Mouse (Mus musculus): ENCODE results near the gene Dcst1. TPM values are rescaled to one million over a fixed set of nuclear protein-coding genes. Genes with fewer than 3 reads are reported as not detected.

The Dcst1 gene
- polyA plus RNA-seq, 1 experiment from 2014 or later: 1.3 TPM

- in situ Hi-C loops (cut with MboI; ENCODE audit: low pct_unique_long_range_greater_than_20kb): no loop called here
- TF ChIP-seq CTCF (IDR thresholded peaks at IDR 0.05): no peak
- ATAC-seq (no peak), DNase-seq (ENCODE audit: low read depth, low spot score) (no peak)
- ChIA-PET CTCF (interaction anchor here (2.4 kb wide), 1 partner anchor 11 kb away, joined by 11 read pairs; no protein-coding TSS in a partner anchor), POLR2A (no interaction called here)
- peaks cover 27% of the 10 kb centered on the region for H3K27me3 ChIP-seq
Measured at GRCm38 (mm10) chr3:89367338-89367737, 2.3 kb upstream of the Dcst1 start.

GRCm38 (mm10) chr3:89365486-89366414 lies 697 bp upstream of the Dcst1 start:
- no peak for TF ChIP-seq CTCF (IDR thresholded peaks at IDR 0.05)
- in situ Hi-C loops (cut with MboI; ENCODE audit: low pct_unique_long_range_greater_than_20kb): no loop called here
- H3K27me3 ChIP-seq: peaks cover 27% of the 10 kb centered on the region
- ChIA-PET POLR2A (interaction anchor here (0.7 kb wide), 1 partner anchor 10 kb away, joined by 3 read pairs; no protein-coding TSS in a partner anchor), CTCF (interaction anchor here (0.6 to 1.4 kb wide), 3 partner anchors 11 to 138 kb away, joined by 3 to 10 read pairs (median 6); no protein-coding TSS in a partner anchor)
- ATAC-seq: no peak
- no peak for DNase-seq (ENCODE audit: low read depth, low spot score)

- H3K27me3 ChIP-seq: peaks cover 27% of the 10 kb centered on the region
- TF ChIP-seq CTCF (IDR thresholded peaks at IDR 0.05): no peak
- in situ Hi-C loops (cut with MboI; ENCODE audit: low pct_unique_long_range_greater_than_20kb): no loop called here
- ATAC-seq: no peak
- CTCF ChIA-PET: interaction anchor here (1.1 to 1.7 kb wide), 4 partner anchors 10 to 25 kb away, joined by 3 to 7 read pairs (median 6); no protein-coding TSS in a partner anchor
- POLR2A ChIA-PET: interaction anchor here (0.6 to 0.7 kb wide), 2 partner anchors 13 to 56 kb away, joined by 3 read pairs; no protein-coding TSS in a partner anchor
- DNase-seq (ENCODE audit: low read depth, low spot score): no peak
Measured at GRCm38 (mm10) chr3:89364631-89365030, 422 bp downstream of the Dcst1 start.

- in situ Hi-C loops (cut with MboI; ENCODE audit: low pct_unique_long_range_greater_than_20kb): no loop called here
- H3K27me3 ChIP-seq: peaks cover 19% of the 10 kb centered on the region
- TF ChIP-seq CTCF (IDR thresholded peaks at IDR 0.05): no peak
- DNase-seq (ENCODE audit: low read depth, low spot score): no peak
- ATAC-seq: no peak
- POLR2A ChIA-PET: no interaction called here
- CTCF ChIA-PET: interaction anchor here (0.8 to 0.9 kb wide), 2 partner anchors 21 to 27 kb away, joined by 3 read pairs; no protein-coding TSS in a partner anchor
Measured at GRCm38 (mm10) chr3:89361675-89362074, 3.4 kb downstream of the Dcst1 start, which contains the start of gene Dcst2. Dcst2 (plus strand) TSS chr3:89361975.

- no peak for ATAC-seq
- H3K27me3 ChIP-seq: peaks cover 14% of the 10 kb centered on the region
- DNase-seq (ENCODE audit: low read depth, low spot score): no peak
- in situ Hi-C loops (cut with MboI; ENCODE audit: low pct_unique_long_range_greater_than_20kb): no loop called here
- ChIA-PET POLR2A (no interaction called here), CTCF (interaction anchor here (1.0 to 2.6 kb wide), 3 partner anchors 10 to 39 kb away, joined by 3 to 8 read pairs (median 3); partner anchors contain the start of gene Adam15)
- TF ChIP-seq CTCF (IDR thresholded peaks at IDR 0.05): no peak
Measured at GRCm38 (mm10) chr3:89360237-89360636, 4.8 kb downstream of the Dcst1 start.

GRCm38 (mm10) chr3:89359630-89360029 lies 5.4 kb downstream of the Dcst1 start:
- ChIA-PET POLR2A (interaction anchor here (0.6 kb wide), 2 partner anchors 168 to 334 kb away, joined by 3 read pairs; no protein-coding TSS in a partner anchor), CTCF (interaction anchor here (1.0 to 2.6 kb wide), 3 partner anchors 10 to 39 kb away, joined by 3 to 8 read pairs (median 3); partner anchors contain the start of gene Adam15)
- no peak for ATAC-seq
- peak; percentile 15 for DNase-seq (ENCODE audit: low read depth, low spot score)
- TF ChIP-seq CTCF (IDR thresholded peaks at IDR 0.05): no peak
- peaks cover 8% of the 10 kb centered on the region for H3K27me3 ChIP-seq
- in situ Hi-C loops (cut with MboI; ENCODE audit: low pct_unique_long_range_greater_than_20kb): loop anchor here (5.0 kb wide), 1 partner anchor 128 kb away; no protein-coding TSS in a partner anchor

GRCm38 (mm10) chr3:89356029-89356428 lies 9.0 kb downstream of the Dcst1 start:
- ChIA-PET CTCF (no interaction called here), POLR2A (no interaction called here)
- ATAC-seq (no peak), DNase-seq (ENCODE audit: low read depth, low spot score) (no peak)
- peaks cover 3% of the 10 kb centered on the region for H3K27me3 ChIP-seq
- no peak for TF ChIP-seq CTCF (IDR thresholded peaks at IDR 0.05)
- in situ Hi-C loops (cut with MboI; ENCODE audit: low pct_unique_long_range_greater_than_20kb): loop anchor here (5.0 kb wide), 1 partner anchor 131 kb away; no protein-coding TSS in a partner anchor

GRCm38 (mm10) chr3:89355512-89355902 lies 9.5 kb downstream of the Dcst1 start:
- POLR2A ChIA-PET: interaction anchor here (1.1 to 1.3 kb wide), 2 partner anchors 15 to 62 kb away, joined by 3 read pairs; no protein-coding TSS in a partner anchor
- DNase-seq (ENCODE audit: low read depth, low spot score): no peak
- in situ Hi-C loops (cut with MboI; ENCODE audit: low pct_unique_long_range_greater_than_20kb): loop anchor here (5.0 kb wide), 1 partner anchor 132 kb away; no protein-coding TSS in a partner anchor
- H3K27me3 ChIP-seq: peaks cover 3% of the 10 kb centered on the region
- CTCF ChIA-PET: interaction anchor here (1.1 to 5.8 kb wide), 16 partner anchors 9 to 153 kb away, joined by 3 to 34 read pairs (median 5); partner anchors contain the start of genes Dcst1 and Efna4
- no peak for TF ChIP-seq CTCF (IDR thresholded peaks at IDR 0.05)
- no peak for ATAC-seq

- DNase-seq (ENCODE audit: low read depth, low spot score) (peak; percentile 80), ATAC-seq (peak; percentile 36)
- ChIA-PET POLR2A (interaction anchor here (0.6 to 1.3 kb wide), 3 partner anchors 14 to 62 kb away, joined by 3 read pairs; no protein-coding TSS in a partner anchor), CTCF (interaction anchor here (0.6 to 5.8 kb wide), 26 partner anchors 9 to 154 kb away, joined by 3 to 34 read pairs (median 4); partner anchors contain the start of genes Dcst1 and Efna4)
- H3K27me3 ChIP-seq: peaks cover 3% of the 10 kb centered on the region
- no peak for TF ChIP-seq CTCF (IDR thresholded peaks at IDR 0.05)
- in situ Hi-C loops (cut with MboI; ENCODE audit: low pct_unique_long_range_greater_than_20kb): loop anchor here (5.0 kb wide), 2 partner anchors 38 to 132 kb away; no protein-coding TSS in a partner anchor
Measured at GRCm38 (mm10) chr3:89354816-89355511, 10.1 kb downstream of the Dcst1 start.
